Mouse (Mus musculus) central nervous system, embryonic 14 days (tissue): Measurements from ENCODE around the gene Paqr7. TPM values are rescaled to one million over a fixed set of nuclear protein-coding genes. Genes with fewer than 3 reads are reported as not detected.

Experiments
- polyA plus RNA-seq: library from polyadenylated mRNA; depleted of rRNA; stranded (reverse); fragments of >200 nt; gene quantifications from 2 replicates; pipeline ENCODE4 v1.2.3, GENCODE M21; 2012; rRNA removed

Gene Paqr7
- polyA plus RNA-seq = 11.7 and 14.6 TPM in 2 replicates

DNA sequence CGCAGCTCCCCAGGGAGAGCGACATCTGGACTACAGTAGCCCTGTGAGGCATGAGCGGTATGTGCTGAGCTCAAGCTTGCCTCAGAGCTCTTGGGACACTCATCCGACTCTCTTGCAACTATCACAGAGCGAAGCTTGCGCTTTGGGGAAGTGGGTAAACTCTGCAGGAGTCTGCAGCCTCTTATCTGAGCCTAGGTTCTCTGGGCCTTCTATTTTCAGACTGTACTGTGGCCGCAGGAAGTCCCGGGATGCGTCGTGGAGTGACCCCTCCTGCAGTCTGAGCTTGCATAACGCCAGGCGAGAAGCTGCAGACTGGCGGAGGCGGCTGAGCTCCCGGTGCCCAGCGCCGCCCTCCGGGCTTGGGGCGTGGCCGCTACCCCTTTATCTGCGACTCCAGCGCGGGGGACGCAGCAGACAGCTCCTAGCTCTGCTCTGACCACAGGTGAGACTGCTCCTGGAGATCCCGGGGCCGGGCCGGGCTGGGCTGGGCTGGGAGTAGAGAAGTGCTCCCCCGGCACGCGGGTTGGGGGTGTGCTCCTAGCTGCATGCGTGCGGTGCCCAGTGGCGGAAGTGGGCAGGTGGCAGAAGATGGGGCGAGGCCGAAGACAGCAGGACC is at the start of gene Paqr7:
Paqr7 (plus strand) TSS at position 103 of the 616 bp plus-strand sequence.

DNA sequence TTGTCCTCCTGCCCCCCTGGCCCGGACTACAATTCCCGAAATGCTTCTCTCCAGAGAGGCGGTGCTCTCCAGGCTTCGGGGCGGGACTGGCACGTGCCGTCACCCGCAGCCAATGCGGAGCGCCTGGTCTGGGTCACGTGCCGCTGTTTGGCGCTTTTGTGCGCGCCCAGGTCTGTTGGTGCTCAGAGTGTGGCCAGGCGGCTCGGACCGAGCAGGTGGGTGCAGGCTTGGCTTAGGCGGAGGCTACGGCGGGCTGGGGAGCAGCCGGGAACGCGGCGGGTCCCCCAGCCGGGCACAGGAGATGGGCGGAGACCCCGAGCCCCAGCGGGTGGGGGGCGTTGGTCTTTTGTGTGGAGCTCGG is 28.3 kb upstream of the Paqr7 start, which contains the start of gene Stmn1:
Stmn1 (plus strand) TSS at position 106 of the 361 bp plus-strand sequence.

GRCm38 (mm10) chr4:134510845-134511411 is 14.4 kb downstream of the Paqr7 start, which contains the start of gene Aunip:
Gene Aunip (plus strand): TSS chr4:134510999.

GRCm38 (mm10) chr4:134534932-134535786 is 38.7 kb downstream of the Paqr7 start, which contains the start of gene Mtfr1l:
Gene Mtfr1l (minus strand): TSS chr4:134535387.

DNA sequence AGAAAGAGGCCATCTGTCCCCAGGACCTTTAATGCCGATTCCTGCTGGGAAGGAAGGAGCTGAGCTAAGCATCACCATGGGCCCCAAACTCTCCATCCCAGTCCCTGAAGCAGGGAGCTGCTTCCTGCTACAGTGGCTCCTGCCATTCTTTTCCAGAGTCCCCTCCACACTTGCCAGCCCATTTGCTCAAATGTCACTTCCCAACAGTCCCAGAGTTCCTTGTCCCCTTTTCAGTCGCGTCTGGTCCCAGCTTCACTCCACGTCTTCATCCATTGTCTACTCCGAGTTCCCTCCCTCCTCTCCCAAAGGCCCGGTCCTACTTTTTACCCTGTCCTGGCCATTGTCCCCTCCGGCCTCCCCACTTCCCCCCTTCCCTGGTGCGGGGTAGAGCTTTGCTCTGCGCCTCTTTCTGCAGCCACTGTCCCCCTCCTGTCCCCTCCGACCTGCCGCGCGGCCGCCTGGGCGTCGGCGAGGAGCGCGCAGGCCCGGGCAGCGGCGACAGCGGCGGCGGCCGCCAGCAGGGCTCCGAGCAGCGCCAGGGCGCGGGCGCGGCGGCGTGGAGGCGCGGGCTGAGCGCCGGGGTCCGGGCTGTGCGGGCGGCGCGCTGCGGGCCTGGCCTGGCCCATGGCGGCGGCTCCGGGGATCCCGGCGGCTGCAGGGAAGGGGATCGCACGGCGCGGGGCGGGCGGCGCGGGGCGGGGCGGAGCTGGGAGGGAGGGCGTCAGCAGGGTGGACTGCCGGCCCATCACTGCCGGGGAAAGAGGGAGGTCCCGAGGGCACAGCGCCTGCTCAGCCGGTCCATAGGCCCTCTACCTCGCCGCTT is 55.2 kb downstream of the Paqr7 start, which contains the start of gene Selenon:
Selenon (minus strand) TSS at position 673 of the 823 bp plus-strand sequence.

Other genes with a start within 250 kb of the Paqr7 start
- 0.16 TPM in 1 of 2 replicates, not detected in the other for gene Gm30191, start 249.8 kb upstream of the Paqr7 start, polyA plus RNA-seq
- gene Grrp1, start 242.6 kb upstream of the Paqr7 start, polyA plus RNA-seq = 14.5 and 17.0 TPM in 2 replicates
- 15.2 and 16.8 TPM in 2 replicates for gene Pdik1l, start 208.8 kb upstream of the Paqr7 start, polyA plus RNA-seq
- 0.17 and 1.2 TPM in 2 replicates for gene Trim63, start 181.6 kb upstream of the Paqr7 start, polyA plus RNA-seq
- 0.02 and 0.10 TPM in 2 replicates for gene Slc30a2, start 153.5 kb upstream of the Paqr7 start, polyA plus RNA-seq
- gene Extl1, start 112.8 kb upstream of the Paqr7 start, polyA plus RNA-seq = 0.34 and 2.1 TPM in 2 replicates
- 13.7 and 15.8 TPM in 2 replicates for gene Pafah2, start 100.4 kb upstream of the Paqr7 start, polyA plus RNA-seq
- 1,707 and 1,926 TPM in 2 replicates for gene Stmn1, start 28.4 kb upstream of the Paqr7 start, polyA plus RNA-seq
- 4.0 and 5.0 TPM in 2 replicates for gene Aunip, start 14.3 kb downstream of the Paqr7 start, polyA plus RNA-seq
- gene Mtfr1l, start 38.7 kb downstream of the Paqr7 start, polyA plus RNA-seq = 126 and 131 TPM in 2 replicates
- gene Selenon, start 55.5 kb downstream of the Paqr7 start, polyA plus RNA-seq = 39.2 and 45.7 TPM in 2 replicates
- gene Man1c1, start 207.6 kb downstream of the Paqr7 start, polyA plus RNA-seq = 6.3 and 8.3 TPM in 2 replicates